Comparison of ENCODE assay signal across 18 mouse cellular contexts in genomic region chr9:101057156-101057555, GRCm38 (mm10).
"Had no signal": no experiment of that assay in that cellular context is flagged by ENCODE, and none has a peak within 500 bp of the region (broad histone marks: within the 10 kb centered on the region; RNA-seq: fewer than 3 reads in every experiment).

No protein-coding gene starts in this region.

- H3K27me3 ChIP-seq: kidney, embryonic 15.5 days; megakaryocyte, embryonic 14.5 days; midbrain, embryonic 13.5 days; stomach, embryonic 15.5 days had no signal

- H3K4me3 ChIP-seq: kidney, embryonic 15.5 days; left cerebral cortex, adult 2 months; megakaryocyte, embryonic 14.5 days; midbrain, embryonic 10.5 days; midbrain, embryonic 13.5 days; myocyte; stomach, embryonic 15.5 days had no signal

- DNase-seq: kidney, adult 8-10 months; kidney, postnatal 10 days; kidney, postnatal 36 days; layer of hippocampus, postnatal 36 days; liver, postnatal 0 days; lung, embryonic 14.5 days; lung, postnatal 36 days; right cerebral cortex, postnatal 4 days; spleen, adult 18-20 months; thymus, postnatal 14 days had no signal

- H3K4me1 ChIP-seq: kidney, embryonic 15.5 days; midbrain, embryonic 10.5 days; midbrain, embryonic 13.5 days; stomach, embryonic 15.5 days had no signal

- H3K27ac ChIP-seq: kidney, embryonic 15.5 days; left cerebral cortex, adult 2 months; liver, embryonic 14.5 days; midbrain, embryonic 10.5 days; midbrain, embryonic 13.5 days; stomach, embryonic 15.5 days had no signal

- H3K36me3 ChIP-seq: kidney, embryonic 15.5 days; midbrain, embryonic 10.5 days; midbrain, embryonic 13.5 days; stomach, embryonic 15.5 days had no signal
